Mouse (Mus musculus): Measurements from ENCODE around the gene Klk1b4.

Klk1b4 gene

DNA sequence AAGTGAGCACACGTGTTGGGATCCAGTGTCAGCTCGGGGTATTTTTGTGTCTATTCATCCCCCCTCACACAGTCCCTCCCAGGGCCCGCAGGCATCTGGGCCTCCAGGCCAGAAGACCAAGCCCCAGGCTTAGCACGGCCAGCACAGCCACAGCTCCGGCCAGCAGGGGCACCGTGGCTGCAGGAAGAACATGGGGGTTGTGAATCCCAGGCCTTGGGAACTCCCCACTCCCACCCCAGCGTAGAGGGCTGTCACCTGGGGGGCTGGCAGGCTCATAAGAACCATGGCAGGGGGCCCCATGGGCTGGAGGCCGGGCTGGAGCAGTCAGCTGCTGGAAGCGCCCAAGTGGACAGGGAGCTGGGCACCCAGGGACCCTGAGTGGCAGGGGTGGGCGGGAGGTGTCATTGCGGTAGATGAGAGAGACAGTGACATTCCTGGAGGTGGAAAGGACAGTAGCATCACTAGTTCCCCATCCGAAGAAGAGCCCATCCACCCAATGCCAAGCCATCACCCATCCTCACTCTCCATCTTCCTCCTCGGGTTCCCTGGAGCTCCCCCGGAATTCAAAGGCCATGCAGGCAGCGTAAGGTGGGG is 45.9 kb downstream of the Klk1b4 start:
- DNase-seq (ENCODE audit: low spot score), result no peak

DNA sequence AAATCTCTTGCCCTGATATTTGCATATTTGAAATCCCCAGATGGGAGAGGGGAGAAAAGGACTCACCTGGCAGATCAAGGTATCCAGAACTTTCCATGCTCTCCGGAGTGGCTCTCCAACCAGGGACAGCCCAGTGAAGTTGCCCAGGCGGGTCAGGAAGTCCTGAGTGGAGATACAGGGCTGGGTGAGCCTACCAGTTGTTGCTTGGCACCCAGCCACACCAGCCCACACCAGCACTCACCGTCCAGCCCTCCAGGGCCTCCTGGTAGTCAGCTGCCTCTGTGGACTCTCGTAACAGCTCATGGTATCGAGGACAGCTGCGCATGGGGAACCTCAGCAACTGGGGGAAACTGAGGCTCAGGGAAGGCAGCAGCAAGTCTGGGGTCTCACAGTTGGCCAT is 47.7 kb downstream of the Klk1b4 start:
- DNase-seq (ENCODE audit: low spot score), result no peak

DNA sequence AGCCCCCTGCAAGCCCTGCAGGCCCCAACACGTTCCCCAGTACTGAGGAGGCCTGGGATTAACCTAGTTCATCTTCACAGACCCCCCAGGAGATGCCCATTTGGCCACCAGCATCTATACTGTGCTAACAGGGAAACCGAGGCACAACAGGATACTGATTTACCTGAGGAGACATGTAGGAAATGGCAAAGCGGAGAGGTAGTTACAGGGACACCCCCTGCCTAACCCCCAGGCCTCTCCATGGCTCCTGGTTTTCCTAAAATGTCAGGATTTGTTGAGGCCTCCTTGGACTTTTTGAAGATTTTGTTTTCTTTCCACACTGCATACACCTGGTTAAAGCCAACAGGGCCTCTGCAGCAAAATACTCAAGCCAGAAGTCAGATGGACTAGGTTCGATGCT is 50.0 kb downstream of the Klk1b4 start, which contains the start of gene Acp4:
Gene Acp4 (minus strand): TSS at position 101 of the 400 bp plus-strand sequence.
- no peak for DNase-seq (ENCODE audit: low spot score)

DNA sequence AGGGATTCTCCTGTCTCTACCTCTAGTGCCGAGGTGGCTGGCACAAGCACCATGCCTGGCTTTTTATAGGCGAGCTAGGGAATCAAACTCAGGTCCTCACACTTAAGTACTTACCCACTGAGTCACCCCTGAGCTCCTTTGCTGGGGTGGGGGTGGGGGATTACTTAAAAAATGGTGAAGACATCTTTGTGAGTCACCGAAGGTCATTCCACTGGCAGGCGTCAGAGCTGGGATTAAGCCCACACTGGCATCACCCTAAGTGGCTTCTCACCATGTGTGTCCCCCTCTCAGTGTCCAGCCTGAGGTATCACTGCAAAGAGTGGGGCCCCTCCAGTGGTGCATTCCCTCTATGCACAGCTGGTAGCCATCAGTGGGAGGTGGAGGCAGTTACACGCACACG is 53.2 kb downstream of the Klk1b4 start:
- no peak for DNase-seq (ENCODE audit: low spot score)

DNA sequence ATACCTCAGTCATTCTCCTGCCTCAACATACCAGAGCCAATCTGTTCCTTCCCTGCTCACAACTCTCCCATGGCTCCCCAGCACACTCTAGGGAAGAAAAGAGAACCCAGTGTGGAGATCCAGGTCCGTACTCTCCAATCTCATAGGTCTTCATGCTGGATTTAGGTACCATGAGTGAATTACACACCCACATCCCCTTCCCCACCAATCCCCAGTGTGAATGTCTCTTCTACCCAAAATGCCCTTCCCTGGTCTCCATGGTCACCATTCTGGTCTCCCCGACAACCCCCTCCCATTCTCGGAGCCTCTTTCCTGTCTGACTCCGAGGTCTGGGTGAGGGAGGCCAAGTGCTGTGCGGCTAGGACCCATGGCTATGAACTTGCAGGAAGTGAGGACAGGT is 53.9 kb downstream of the Klk1b4 start, which contains the start of gene Gm15517:
Gene Gm15517 (plus strand): TSS at position 301 of the 400 bp plus-strand sequence.
- no peak for DNase-seq (ENCODE audit: low spot score)
